Mouse (Mus musculus): ENCODE data around the gene Iffo2. TPM values are rescaled to one million over a fixed set of nuclear protein-coding genes. Genes with fewer than 3 reads are reported as not detected.

Iffo2 gene
- polyA plus RNA-seq, 1 experiment = 9.5 TPM

- Histone ChIP-seq H3K4me1 (ENCODE audit: control insufficient read depth, insufficient read depth, low read length) (peaks cover 49% of the 10 kb centered on the region), H3K4me3 (ENCODE audit: insufficient read depth, low read length) (no peak overlapping the region), H3K27ac (ENCODE audit: insufficient read depth, low read depth, low read length) (peak overlapping the region; percentile 90)
- TF ChIP-seq POLR2A (IDR thresholded peaks at IDR 0.05; ENCODE audit: borderline replicate concordance, low read depth, low read length) (no peak), CTCF (IDR thresholded peaks at IDR 0.05; ENCODE audit: low read depth, low read length) (no peak)
Observed at GRCm38 (mm10) chr4:139493227-139494025, 36.9 kb upstream of the Iffo2 start.

GRCm38 (mm10) chr4:139500814-139501213 lies 29.5 kb upstream of the Iffo2 start:
- no peak overlapping the region for H3K27ac ChIP-seq (ENCODE audit: insufficient read depth, low read depth, low read length)
- no peak overlapping the region for H3K4me3 ChIP-seq (ENCODE audit: insufficient read depth, low read length)
- TF ChIP-seq CTCF (IDR thresholded peaks at IDR 0.05; ENCODE audit: low read depth, low read length) (no peak), POLR2A (IDR thresholded peaks at IDR 0.05; ENCODE audit: borderline replicate concordance, low read depth, low read length) (no peak)
- 0 out of 2 replicates have a peak, but pooled peaks cover 2% of the 10 kb centered on the region for H3K4me1 ChIP-seq (ENCODE audit: control insufficient read depth, insufficient read depth, low read length)

- H3K27ac ChIP-seq (ENCODE audit: insufficient read depth, low read depth, low read length) = no peak overlapping the region
- no peak overlapping the region for H3K4me3 ChIP-seq (ENCODE audit: insufficient read depth, low read length)
- H3K4me1 ChIP-seq (ENCODE audit: control insufficient read depth, insufficient read depth, low read length) = 0 out of 2 replicates have a peak, but pooled peaks cover 2% of the 10 kb centered on the region
- TF ChIP-seq CTCF (IDR thresholded peaks at IDR 0.05; ENCODE audit: low read depth, low read length) (no peak), POLR2A (IDR thresholded peaks at IDR 0.05; ENCODE audit: borderline replicate concordance, low read depth, low read length) (no peak)
Observed at GRCm38 (mm10) chr4:139501702-139502101, 28.6 kb upstream of the Iffo2 start.

- H3K4me1 ChIP-seq (ENCODE audit: control insufficient read depth, insufficient read depth, low read length) = 0 out of 2 replicates have a peak, but pooled peaks cover 2% of the 10 kb centered on the region
- no peak overlapping the region for H3K4me3 ChIP-seq (ENCODE audit: insufficient read depth, low read length)
- no peak overlapping the region for H3K27ac ChIP-seq (ENCODE audit: insufficient read depth, low read depth, low read length)
- no peak for TF ChIP-seq CTCF (IDR thresholded peaks at IDR 0.05; ENCODE audit: low read depth, low read length)
- no peak for TF ChIP-seq POLR2A (IDR thresholded peaks at IDR 0.05; ENCODE audit: borderline replicate concordance, low read depth, low read length)
Observed at GRCm38 (mm10) chr4:139503919-139504318, 26.4 kb upstream of the Iffo2 start.

- no peak overlapping the region for H3K4me3 ChIP-seq (ENCODE audit: insufficient read depth, low read length)
- no peak for TF ChIP-seq POLR2A (IDR thresholded peaks at IDR 0.05; ENCODE audit: borderline replicate concordance, low read depth, low read length)
- no peak for TF ChIP-seq CTCF (IDR thresholded peaks at IDR 0.05; ENCODE audit: low read depth, low read length)
- H3K4me1 ChIP-seq (ENCODE audit: control insufficient read depth, insufficient read depth, low read length) = 0 out of 2 replicates have a peak, but pooled peaks cover 2% of the 10 kb centered on the region
- no peak overlapping the region for H3K27ac ChIP-seq (ENCODE audit: insufficient read depth, low read depth, low read length)
Observed at GRCm38 (mm10) chr4:139505716-139506115, 24.6 kb upstream of the Iffo2 start.

DNA sequence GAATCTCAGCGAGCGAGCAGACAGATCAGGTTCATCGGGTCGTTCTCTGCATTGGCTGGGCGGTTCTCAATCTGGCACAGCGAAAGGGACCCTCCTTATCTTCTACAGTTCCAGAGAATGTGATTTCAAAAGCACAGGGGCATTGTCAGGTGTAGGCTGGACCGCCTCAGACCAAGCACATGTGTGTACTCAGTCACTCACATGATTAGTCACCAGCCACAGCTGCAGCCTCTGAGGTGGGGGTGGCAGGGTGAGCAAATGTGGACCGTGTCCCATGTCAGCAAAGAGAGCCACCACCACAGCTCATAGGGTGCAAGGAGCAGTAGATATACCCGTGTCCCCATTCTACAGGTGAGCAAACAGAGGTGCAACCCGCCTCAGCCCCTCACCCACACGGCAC lies 23.6 kb upstream of the Iffo2 start:
- Histone ChIP-seq H3K4me3 (ENCODE audit: insufficient read depth, low read length) (no peak overlapping the region), H3K27ac (ENCODE audit: insufficient read depth, low read depth, low read length) (no peak overlapping the region), H3K4me1 (ENCODE audit: control insufficient read depth, insufficient read depth, low read length) (0 out of 2 replicates have a peak, but pooled peaks cover 2% of the 10 kb centered on the region)
- no peak for TF ChIP-seq CTCF (IDR thresholded peaks at IDR 0.05; ENCODE audit: low read depth, low read length)
- no peak for TF ChIP-seq POLR2A (IDR thresholded peaks at IDR 0.05; ENCODE audit: borderline replicate concordance, low read depth, low read length)

- H3K4me1 ChIP-seq (ENCODE audit: control insufficient read depth, insufficient read depth, low read length) = 0 out of 2 replicates have a peak, but pooled peaks cover under 1% of the 10 kb centered on the region
Observed at GRCm38 (mm10) chr4:139509069-139509468, 21.3 kb upstream of the Iffo2 start.

DNA sequence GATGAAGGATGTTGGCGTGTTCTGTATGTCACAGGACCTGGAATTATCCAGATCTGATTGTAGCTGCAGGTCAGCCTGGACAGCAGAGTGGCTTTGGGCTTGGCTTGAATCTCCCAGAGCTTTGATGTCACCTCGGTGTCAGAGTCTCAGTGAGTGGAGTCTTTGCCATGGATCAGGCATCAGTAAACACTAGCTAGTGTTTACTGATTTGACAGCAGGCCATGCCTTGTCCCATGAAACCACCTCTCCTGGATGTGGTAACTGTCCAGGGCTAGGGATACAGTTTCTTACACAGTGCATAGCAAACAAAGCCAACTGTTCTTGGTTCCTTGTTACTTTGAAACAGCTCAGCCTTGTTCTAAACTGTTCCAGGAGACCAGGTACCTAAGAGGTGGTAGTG lies 18.8 kb upstream of the Iffo2 start:
- H3K4me3 ChIP-seq (ENCODE audit: insufficient read depth, low read length) = no peak overlapping the region
- H3K27ac ChIP-seq (ENCODE audit: insufficient read depth, low read depth, low read length) = no peak overlapping the region

More at GRCm38 (mm10) chr4:139509069-139509468, 21.3 kb upstream of the Iffo2 start:
- TF ChIP-seq POLR2A (IDR thresholded peaks at IDR 0.05; ENCODE audit: borderline replicate concordance, low read depth, low read length) = no peak
- no peak for TF ChIP-seq CTCF (IDR thresholded peaks at IDR 0.05; ENCODE audit: low read depth, low read length)
- H3K27ac ChIP-seq (ENCODE audit: insufficient read depth, low read depth, low read length) = no peak overlapping the region
- H3K4me3 ChIP-seq (ENCODE audit: insufficient read depth, low read length) = no peak overlapping the region

GRCm38 (mm10) chr4:139512985-139513384 lies 17.4 kb upstream of the Iffo2 start:
- H3K4me3 ChIP-seq (ENCODE audit: insufficient read depth, low read length) = no peak overlapping the region
- H3K27ac ChIP-seq (ENCODE audit: insufficient read depth, low read depth, low read length) = no peak overlapping the region
- no peaks in the 10 kb centered on the region for H3K4me1 ChIP-seq (ENCODE audit: control insufficient read depth, insufficient read depth, low read length)
- TF ChIP-seq POLR2A (IDR thresholded peaks at IDR 0.05; ENCODE audit: borderline replicate concordance, low read depth, low read length) = no peak
- no peak for TF ChIP-seq CTCF (IDR thresholded peaks at IDR 0.05; ENCODE audit: low read depth, low read length)

More for the DNA sequence above, 18.8 kb upstream of the Iffo2 start:
- TF ChIP-seq CTCF (IDR thresholded peaks at IDR 0.05; ENCODE audit: low read depth, low read length) (no peak), POLR2A (IDR thresholded peaks at IDR 0.05; ENCODE audit: borderline replicate concordance, low read depth, low read length) (no peak)
- H3K4me1 ChIP-seq (ENCODE audit: control insufficient read depth, insufficient read depth, low read length) = no peaks in the 10 kb centered on the region

DNA sequence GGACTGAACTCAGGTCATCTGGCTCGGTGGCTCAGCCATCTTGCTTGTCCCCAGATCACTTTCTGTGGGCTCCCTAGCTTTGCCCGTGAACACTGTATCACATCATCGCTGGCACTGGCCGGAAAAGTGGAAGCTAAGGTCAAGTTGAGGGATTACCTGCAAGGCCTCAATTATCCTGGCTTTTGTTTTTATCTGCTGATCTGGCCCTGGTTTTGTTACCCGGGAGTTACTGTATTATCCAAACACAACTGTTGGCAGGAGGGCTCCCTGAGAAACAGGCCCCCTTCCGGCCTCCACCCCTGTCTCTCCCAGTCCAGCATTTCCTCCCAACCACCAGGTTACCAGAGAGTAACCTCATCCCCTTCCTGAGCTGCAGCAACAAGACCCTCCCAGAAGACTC lies 11.1 kb upstream of the Iffo2 start:
- Histone ChIP-seq H3K27ac (ENCODE audit: insufficient read depth, low read depth, low read length) (no peak overlapping the region), H3K4me1 (ENCODE audit: control insufficient read depth, insufficient read depth, low read length) (no peaks in the 10 kb centered on the region)
- TF ChIP-seq POLR2A (IDR thresholded peaks at IDR 0.05; ENCODE audit: borderline replicate concordance, low read depth, low read length) = no peak
- TF ChIP-seq CTCF (IDR thresholded peaks at IDR 0.05; ENCODE audit: low read depth, low read length) = no peak

More for the DNA sequence above, 11.1 kb upstream of the Iffo2 start:
- no peak overlapping the region for H3K4me3 ChIP-seq (ENCODE audit: insufficient read depth, low read length)

Measured in bone marrow macrophage, adult 2 months (primary cell).